In the genomic region with DNA sequence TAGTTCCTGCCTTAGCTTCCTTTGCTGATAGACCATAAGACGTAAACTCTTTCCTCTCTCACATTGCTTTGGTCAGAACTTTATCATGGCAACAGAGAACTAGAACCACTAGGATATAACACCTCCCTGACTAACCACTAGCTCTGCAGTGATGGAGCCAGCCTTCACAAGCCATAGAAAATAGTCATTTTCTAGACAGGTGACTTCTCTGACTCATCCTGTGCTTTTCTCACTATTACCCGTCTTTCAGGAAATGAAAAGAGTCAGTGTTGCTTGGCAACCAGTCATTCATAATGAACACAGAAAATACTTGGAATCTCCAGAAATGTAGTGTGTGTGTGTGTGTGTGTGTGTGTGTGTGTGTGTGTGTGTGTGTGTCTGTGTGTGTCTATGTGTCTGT, we compare ENCODE assay signal across 29 mouse cellular contexts. TPM values are rescaled to one million over a fixed set of nuclear protein-coding genes. Genes with fewer than 3 reads are reported as not detected.
DNase-seq lines count a peak whose midpoint lies in the region; ATAC-seq lines count a peak whose summit lies in the region.
"Had no signal": no experiment of that assay in that cellular context is flagged by ENCODE, and none has a peak within 500 bp of the region (broad histone marks: within the 10 kb centered on the region; RNA-seq: fewer than 3 reads in every experiment).

No protein-coding gene starts in this region.

- H3K4me3 ChIP-seq in forebrain, embryonic 14.5 days (ENCODE audit: low read depth, low read length) = no peak overlapping the region
- H3K4me3 ChIP-seq in forebrain, embryonic 12.5 days (replicated peaks) = no peak overlapping the region
- no peak overlapping the region for H3K4me3 ChIP-seq in midbrain, embryonic 16.5 days (ENCODE audit: low read depth, low read length)
- no peak overlapping the region for H3K4me3 ChIP-seq in midbrain, embryonic 10.5 days
- H3K4me3 ChIP-seq: erythroblast, embryonic 14.5 days; heart, adult 2 months; heart, embryonic 12.5 days; intestine, embryonic 15.5 days; limb, embryonic 10.5 days; limb, embryonic 15.5 days; liver, embryonic 13.5 days had no signal

- H3K27me3 ChIP-seq in forebrain, embryonic 14.5 days (replicated peaks; ENCODE audit: control insufficient read depth, insufficient read depth, low read length) = no peaks in the 10 kb centered on the region
- H3K27me3 ChIP-seq in forebrain, embryonic 12.5 days = peaks cover 11% of the 10 kb centered on the region; the same call in 1 of the 2 replicates
- no peaks in the 10 kb centered on the region for H3K27me3 ChIP-seq in midbrain, embryonic 16.5 days (ENCODE audit: control insufficient read depth, insufficient read depth, low read depth, low read length)
- no peaks in the 10 kb centered on the region for H3K27me3 ChIP-seq in midbrain, embryonic 10.5 days (ENCODE audit: low read depth, poor library complexity, severe bottlenecking)
- H3K27me3 ChIP-seq: heart, embryonic 12.5 days; intestine, embryonic 15.5 days; limb, embryonic 15.5 days; liver, embryonic 13.5 days; Patski had no signal

- no peak overlapping the region for H3K4me2 ChIP-seq in forebrain, embryonic 14.5 days (ENCODE audit: low read length)
- no peak overlapping the region for H3K4me2 ChIP-seq in forebrain, embryonic 12.5 days
- no peak overlapping the region for H3K4me2 ChIP-seq in midbrain, embryonic 16.5 days (ENCODE audit: low read length)
- H3K4me2 ChIP-seq: heart, embryonic 12.5 days; hindbrain, embryonic 14.5 days; intestine, embryonic 15.5 days; limb, embryonic 15.5 days; liver, embryonic 13.5 days; midbrain, embryonic 11.5 days had no signal

- no peak overlapping the region for H3K27ac ChIP-seq in forebrain, embryonic 14.5 days (ENCODE audit: low read depth, low read length)
- no peak overlapping the region for H3K27ac ChIP-seq in forebrain, embryonic 12.5 days
- no peak overlapping the region for H3K27ac ChIP-seq in midbrain, embryonic 16.5 days (ENCODE audit: low read length)
- H3K27ac ChIP-seq in midbrain, embryonic 10.5 days (replicated peaks) = no peak overlapping the region
- H3K27ac ChIP-seq: heart, adult 2 months; hindbrain, embryonic 14.5 days; intestine, embryonic 15.5 days; kidney, postnatal 0 days; limb, embryonic 10.5 days; limb, embryonic 15.5 days; liver, embryonic 13.5 days had no signal

- H3K9ac ChIP-seq in forebrain, embryonic 14.5 days (ENCODE audit: low read length) = no peak overlapping the region
- H3K9ac ChIP-seq in forebrain, embryonic 12.5 days = no peak overlapping the region
- no peak overlapping the region for H3K9ac ChIP-seq in midbrain, embryonic 16.5 days (ENCODE audit: low read depth, low read length)
- H3K9ac ChIP-seq: heart, embryonic 12.5 days; hindbrain, embryonic 14.5 days; intestine, embryonic 15.5 days; limb, embryonic 15.5 days; liver, embryonic 13.5 days had no signal

- ATAC-seq in forebrain, embryonic 14.5 days = no peak
- ATAC-seq in forebrain, embryonic 12.5 days (ENCODE audit: low FRiP score) = no peak
- 0 out of 2 replicates have a peak, but pooled peaks have one; percentile 56 for ATAC-seq in midbrain, embryonic 16.5 days
- ATAC-seq: intestine, embryonic 15.5 days; Patski had no signal

- peak; percentile 17 for DNase-seq in forebrain, embryonic 14.5 days (ENCODE audit: low spot score)
- no peak for DNase-seq in midbrain, embryonic 10.5 days (ENCODE audit: low spot score)
- peak; percentile 40 for DNase-seq in brain, adult 2 months (ENCODE audit: low read depth, low spot score)
- no peak for DNase-seq in urinary bladder, postnatal 25 days (ENCODE audit: low spot score)
- DNase-seq in layer of hippocampus, adult 9-11 months = no peak
- DNase-seq in layer of hippocampus, postnatal 25 days (ENCODE audit: extremely low spot score in 1 of 2, low spot score in 1 of 2) = no peak
- DNase-seq: adrenal gland, postnatal 25 days; cerebellum, adult 2 months; cerebellum, postnatal 14 days; heart, adult 2 months; heart, postnatal 4 days; kidney, adult 8-10 months; kidney, postnatal 4 days; liver, embryonic 13.5 days; lung, adult 2 months; right cerebral cortex, postnatal 25 days; thymus, postnatal 14 days had no signal

- H3K4me1 ChIP-seq in forebrain, embryonic 14.5 days (ENCODE audit: control insufficient read depth, insufficient read depth, low read length) = no peaks in the 10 kb centered on the region
- peaks cover 3% of the 10 kb centered on the region; the same call in 1 of the 2 replicates for H3K4me1 ChIP-seq in forebrain, embryonic 12.5 days
- peaks cover 7% of the 10 kb centered on the region for H3K4me1 ChIP-seq in midbrain, embryonic 16.5 days (ENCODE audit: control insufficient read depth, insufficient read depth, low read length)
- H3K4me1 ChIP-seq in midbrain, embryonic 10.5 days = peaks cover 14% of the 10 kb centered on the region
- H3K4me1 ChIP-seq: heart, embryonic 12.5 days; intestine, embryonic 15.5 days; liver, embryonic 13.5 days had no signal

- H3K36me3 ChIP-seq in forebrain, embryonic 14.5 days (ENCODE audit: control insufficient read depth, insufficient read depth, low read length) = no peaks in the 10 kb centered on the region
- H3K36me3 ChIP-seq in forebrain, embryonic 12.5 days (replicated peaks) = no peaks in the 10 kb centered on the region
- H3K36me3 ChIP-seq in midbrain, embryonic 16.5 days (ENCODE audit: control insufficient read depth, insufficient read depth, low read length) = no peaks in the 10 kb centered on the region
- H3K36me3 ChIP-seq in midbrain, embryonic 10.5 days = no peaks in the 10 kb centered on the region
- H3K36me3 ChIP-seq: G1E; heart, embryonic 12.5 days; intestine, embryonic 15.5 days; limb, embryonic 10.5 days; limb, embryonic 15.5 days; liver, embryonic 13.5 days had no signal

- WGBS in forebrain, embryonic 14.5 days = 64% methylated on average over 2 of the region's 2 CpGs
- WGBS in forebrain, embryonic 12.5 days = 58% methylated on average over 2 of the region's 2 CpGs
- 51% methylated on average over 2 of the region's 2 CpGs for WGBS in midbrain, embryonic 16.5 days
- 70% methylated on average over 2 of the region's 2 CpGs for WGBS in midbrain, embryonic 10.5 days

- H3K9me3 ChIP-seq in forebrain, embryonic 14.5 days (replicated peaks; ENCODE audit: control insufficient read depth, low read length) = no peaks in the 10 kb centered on the region
- no peaks in the 10 kb centered on the region for H3K9me3 ChIP-seq in forebrain, embryonic 12.5 days
- no peaks in the 10 kb centered on the region for H3K9me3 ChIP-seq in midbrain, embryonic 16.5 days (replicated peaks; ENCODE audit: control insufficient read depth, low read length, poor library complexity, severe bottlenecking)
- no peaks in the 10 kb centered on the region for H3K9me3 ChIP-seq in midbrain, embryonic 10.5 days (replicated peaks)
- H3K9me3 ChIP-seq: G1E; heart, embryonic 12.5 days; intestine, embryonic 15.5 days; limb, embryonic 10.5 days; limb, embryonic 15.5 days; liver, embryonic 13.5 days had no signal

RNA-seq across cellular contexts. Expression of a gene that starts 29.4 kb away (rescaled TPM):
- 7.9 and 8.7 TPM in 2 replicates for polyA plus RNA-seq in forebrain, embryonic 14.5 days (2014; fragmentation: Nextera tagmentation; extraction: Ambion mirVana)
- 6.5 and 7.7 TPM in 2 replicates for polyA plus RNA-seq in forebrain, embryonic 12.5 days (2016; fragmentation: Nextera tagmentation; extraction: Ambion mirVana)
- polyA plus RNA-seq in midbrain, embryonic 16.5 days (2015; fragmentation: Nextera tagmentation; extraction: Ambion mirVana) = 9.6 and 10.9 TPM in 2 replicates
- polyA plus RNA-seq in midbrain, embryonic 10.5 days (2016; fragmentation: Nextera tagmentation; extraction: Ambion mirVana) = 7.3 and 7.8 TPM in 2 replicates
- total RNA-seq in layer of hippocampus, postnatal 25 days (2021) = 10 to 100 TPM; 15.6 to 22.3 TPM

Comparison
In these comparisons a context has a peak if more than half of its experiments do, and no peak if none do; other contexts are left out.
1. DNase-seq: peak in forebrain, embryonic 14.5 days (single experiment) and brain, adult 2 months (single experiment); none in midbrain, embryonic 10.5 days (single experiment), urinary bladder, postnatal 25 days (single experiment), layer of hippocampus, adult 9-11 months (single experiment) and layer of hippocampus, postnatal 25 days (0 of 2).